Mouse (Mus musculus): ENCODE results near the gene Hcrt.

GRCm38 (mm10) chr11:100736746-100737080, 26.0 kb downstream of the Hcrt start:
- TF ChIP-seq CTCF (IDR thresholded peaks at IDR 0.05; ENCODE audit: borderline replicate concordance, insufficient read depth, low read length) (no peak), POLR2A (IDR thresholded peaks at IDR 0.05; ENCODE audit: low read depth, low read length) (no peak)
